Mouse (Mus musculus): ENCODE measurements around the gene Eif3k.

DNA sequence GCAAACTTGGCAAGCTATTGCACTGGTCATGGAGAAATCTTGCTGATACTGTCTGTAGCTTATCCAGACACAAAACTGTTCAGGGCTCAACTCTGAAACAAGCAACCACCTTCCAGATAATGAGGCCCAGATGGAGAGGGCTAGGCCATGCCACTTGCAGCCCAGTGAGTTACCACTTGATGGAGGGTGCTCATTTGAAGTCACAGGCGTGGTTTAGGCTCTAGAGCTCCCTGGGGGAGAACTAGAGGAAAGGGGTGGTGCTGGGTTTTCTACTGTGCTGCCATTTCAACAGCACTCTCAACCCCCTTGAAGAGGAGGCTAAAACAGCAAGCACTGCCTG, 35.4 kb downstream of the Eif3k start:
- TF ChIP-seq POLR2A (IDR thresholded peaks at IDR 0.05; ENCODE audit: borderline replicate concordance, extremely low read depth, insufficient read depth, insufficient read length, poor library complexity, severe bottlenecking): no peak
- TF ChIP-seq CTCF (IDR thresholded peaks at IDR 0.05; ENCODE audit: borderline replicate concordance, extremely low read depth, insufficient read depth, insufficient read length): no peak
